Mouse (Mus musculus): ENCODE measurements around the gene Limk2.

DNA sequence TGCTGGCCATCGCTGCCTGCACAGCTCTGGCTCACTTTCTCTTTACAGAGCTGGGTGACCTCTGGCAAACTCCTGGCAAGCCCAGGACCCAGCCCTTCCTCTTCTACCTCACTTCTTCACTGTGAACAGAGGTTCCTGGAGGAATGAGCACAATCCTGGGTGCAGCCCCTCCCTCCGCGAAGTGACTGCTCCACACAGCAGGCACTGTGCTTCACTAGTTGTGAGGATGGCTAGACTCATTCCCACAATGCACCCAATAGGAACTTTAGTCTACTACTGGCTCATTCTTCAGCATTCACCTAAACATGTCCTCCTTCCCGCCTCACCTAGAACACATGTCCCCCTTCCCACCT is 59.7 kb downstream of the Limk2 start:
- TF ChIP-seq MYOG (IDR thresholded peaks at IDR 0.05; ENCODE audit: control insufficient read depth, extremely low read depth, insufficient read length): no peak
- no peak for TF ChIP-seq CTCF (IDR thresholded peaks at IDR 0.05; ENCODE audit: control insufficient read depth, insufficient read depth, insufficient read length)
- TF ChIP-seq CEBPB (IDR thresholded peaks at IDR 0.05; ENCODE audit: low read depth): no peak
- TF ChIP-seq USF1 (IDR thresholded peaks at IDR 0.05; ENCODE audit: low read depth): no peak
- no peak for TF ChIP-seq MAX (IDR thresholded peaks at IDR 0.05)
